Mouse (Mus musculus) lung, postnatal 25 days (tissue): ENCODE results near the gene Vps33b.

ENCODE experiments used
- DNase-seq: peaks from one replicate; pipeline ENCODE4 v3.0.0; 2022; ENCODE audit warnings: low spot score

Vps33b gene

DNA sequence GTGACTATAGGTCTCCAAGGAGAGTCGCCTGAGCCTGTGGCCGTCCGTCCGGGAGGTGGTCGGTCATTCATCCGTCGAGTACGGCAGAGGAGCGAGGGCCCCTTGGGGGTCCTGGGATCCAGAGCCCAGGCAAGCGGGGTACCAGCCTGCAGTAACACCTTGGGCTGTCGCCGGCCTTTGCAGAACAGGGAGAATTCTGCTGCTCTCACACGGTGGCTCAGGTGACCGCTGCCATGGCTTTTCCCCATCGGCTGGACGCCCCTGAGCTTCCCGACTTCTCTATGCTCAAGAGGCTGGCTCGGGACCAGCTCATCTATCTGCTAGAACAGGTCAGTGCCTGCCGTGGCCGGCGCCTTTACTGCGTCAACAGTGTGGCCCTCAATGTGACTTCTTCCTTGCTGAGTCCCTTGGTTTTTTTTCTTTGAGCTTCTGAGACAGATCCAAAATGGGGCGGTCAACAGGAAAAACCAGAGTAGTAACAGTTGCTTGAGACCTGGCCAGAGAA, 354 bp downstream of the Vps33b start:
- no peak for DNase-seq

- no peak for DNase-seq
Measured at GRCm38 (mm10) chr7:80273456-80273855, 4.0 kb downstream of the Vps33b start.

DNA sequence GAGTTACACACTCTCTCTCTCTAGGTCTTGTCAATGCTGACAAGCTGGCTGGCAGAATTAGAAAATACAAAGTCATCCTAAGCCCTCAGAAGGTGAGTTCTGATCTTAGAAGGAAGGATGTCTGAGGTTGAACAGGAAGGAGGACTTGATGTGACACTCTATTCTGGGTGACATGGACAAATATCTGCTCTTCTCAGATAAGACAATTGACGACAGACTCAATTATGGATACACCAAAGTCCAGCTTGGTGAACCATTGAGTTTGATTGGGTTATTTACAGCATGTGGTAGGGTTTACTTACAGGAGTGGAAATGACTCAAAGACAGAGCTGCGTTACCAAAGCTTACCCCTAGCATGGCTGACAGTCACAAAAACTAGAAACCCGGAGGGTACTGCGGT, 6.9 kb downstream of the Vps33b start:
- no peak for DNase-seq

DNA sequence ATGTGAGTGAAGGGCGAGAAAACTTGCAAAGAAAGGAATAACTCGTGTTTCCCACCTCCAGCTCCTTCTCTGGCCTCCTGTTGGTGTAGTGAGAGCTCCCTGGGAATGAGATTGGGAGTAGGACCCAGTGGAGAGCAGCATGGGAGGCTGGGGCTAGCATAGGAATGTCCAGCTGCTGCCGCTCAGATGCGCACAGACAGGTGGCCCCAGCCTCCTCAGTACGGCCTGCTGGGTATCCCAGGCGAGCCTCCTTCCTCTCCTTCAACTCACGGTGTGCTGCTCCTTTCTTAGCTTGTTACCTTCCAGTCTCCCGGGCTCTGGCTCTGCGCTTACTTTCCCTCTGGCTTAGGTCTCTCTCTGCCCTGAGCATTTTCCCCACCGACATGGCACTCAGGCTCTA, 10.6 kb downstream of the Vps33b start:
- DNase-seq: no peak

- DNase-seq: no peak
Measured at GRCm38 (mm10) chr7:80280998-80281397, 11.5 kb downstream of the Vps33b start.

DNA sequence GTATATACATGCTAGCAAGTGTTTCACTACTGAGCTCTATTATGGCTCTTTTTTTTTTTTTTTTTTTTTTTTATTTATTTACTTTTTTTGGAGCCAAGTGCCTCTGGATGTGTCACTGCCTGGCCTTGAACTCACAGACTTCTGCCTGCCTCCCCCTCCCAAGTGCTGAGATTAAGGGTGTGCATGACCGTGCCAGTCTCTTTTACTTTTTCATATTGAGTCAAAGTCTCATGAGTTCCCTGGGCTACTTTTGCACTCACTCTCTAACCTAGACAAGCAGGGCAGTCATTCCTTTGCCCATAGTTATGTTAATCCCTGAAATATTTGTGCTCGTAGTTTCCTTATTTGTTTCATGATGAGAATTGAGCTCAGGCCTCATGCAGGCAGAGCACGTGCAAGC, 12.2 kb downstream of the Vps33b start:
- no peak for DNase-seq

- DNase-seq: no peak
Measured at GRCm38 (mm10) chr7:80283226-80283918, 13.9 kb downstream of the Vps33b start.

DNA sequence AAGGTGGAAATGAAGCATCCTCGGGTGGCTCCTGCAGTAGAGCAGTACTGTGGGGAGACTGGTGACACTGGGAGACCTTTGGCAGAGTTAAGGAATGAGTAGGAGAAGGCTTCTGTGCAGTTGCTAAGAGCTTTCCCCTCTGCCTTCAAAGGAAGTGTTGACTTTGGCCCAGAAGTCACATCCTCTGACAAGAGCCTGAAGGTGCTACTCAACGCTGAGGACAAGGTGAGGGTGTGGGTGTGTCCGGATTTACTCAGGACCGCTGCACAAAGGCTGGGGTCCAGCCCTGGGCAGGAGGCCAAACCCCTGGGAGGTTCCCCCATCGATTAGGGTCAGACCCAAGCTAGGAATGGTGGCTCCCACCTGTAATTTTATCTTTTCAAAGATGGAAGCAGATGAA, 14.9 kb downstream of the Vps33b start:
- peak; percentile 66 for DNase-seq

- DNase-seq: no peak
Measured at GRCm38 (mm10) chr7:80285725-80286124, 16.3 kb downstream of the Vps33b start.

DNA sequence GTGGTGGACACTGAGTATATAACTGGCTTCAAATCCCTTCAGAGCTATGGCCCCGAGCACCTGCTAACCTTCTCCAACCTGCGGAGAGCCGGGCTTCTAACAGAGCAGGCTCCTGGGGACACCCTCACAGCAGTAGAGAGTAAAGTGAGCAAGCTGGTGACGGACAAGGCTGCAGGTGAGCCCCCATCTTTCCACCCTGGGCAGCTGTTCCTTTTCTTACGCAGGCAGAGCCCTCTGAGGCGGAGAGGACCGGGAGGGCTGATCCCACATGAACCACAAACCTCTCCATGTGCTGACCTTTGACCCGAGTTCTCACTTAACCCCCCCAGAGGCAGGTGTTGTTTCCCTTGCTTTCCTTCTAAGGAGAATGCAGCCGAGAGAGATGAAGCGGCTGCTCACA, 18.3 kb downstream of the Vps33b start:
- no peak for DNase-seq

GRCm38 (mm10) chr7:80294062-80294763, 24.8 kb downstream of the Vps33b start, which contains the start of gene Prc1:
Gene Prc1 (plus strand): TSS chr7:80294450.
- peak; percentile 98 for DNase-seq

- no peak for DNase-seq
Measured at GRCm38 (mm10) chr7:80294764-80295648, 25.6 kb downstream of the Vps33b start.

GRCm38 (mm10) chr7:80296462-80296861, 27.0 kb downstream of the Vps33b start:
- DNase-seq: no peak

DNA sequence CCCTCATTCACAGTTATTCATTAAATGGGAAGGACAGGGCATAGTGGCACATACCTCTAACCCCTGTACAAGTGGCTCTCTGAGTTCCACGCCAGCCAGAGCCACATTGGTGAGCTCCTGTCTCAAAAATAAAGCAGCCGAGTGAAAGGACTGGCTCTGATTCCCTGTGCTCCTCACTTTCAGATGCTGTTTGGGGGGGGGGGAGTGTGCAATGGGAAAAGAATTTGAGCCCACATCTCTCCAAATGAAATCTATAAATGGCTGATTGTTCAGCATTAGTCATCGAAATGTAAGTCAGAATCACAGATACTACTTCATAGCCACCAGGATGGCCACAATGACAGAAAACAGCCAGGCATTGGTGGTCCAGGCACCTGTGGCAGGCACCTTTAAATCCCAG, 27.6 kb downstream of the Vps33b start:
- DNase-seq: no peak

DNA sequence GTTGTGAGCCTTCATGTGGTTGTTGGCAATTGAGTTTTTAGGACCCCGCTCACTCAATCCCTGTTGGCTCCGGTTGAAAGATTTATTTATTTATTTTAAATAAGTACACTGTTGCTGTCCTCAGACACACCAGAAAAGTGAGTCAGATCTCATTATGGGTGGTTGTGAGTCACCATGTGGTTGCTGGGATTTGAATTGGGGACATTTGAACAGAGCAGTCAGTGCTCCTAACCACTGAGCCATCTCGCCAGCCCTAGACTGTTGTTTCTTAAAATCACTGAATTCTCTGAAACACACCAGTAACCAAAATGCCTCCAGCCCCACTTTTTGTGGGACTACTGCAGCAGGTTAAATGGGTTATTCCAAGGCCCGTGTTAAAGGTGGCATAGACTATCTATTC, 29.3 kb downstream of the Vps33b start:
- no peak for DNase-seq

DNA sequence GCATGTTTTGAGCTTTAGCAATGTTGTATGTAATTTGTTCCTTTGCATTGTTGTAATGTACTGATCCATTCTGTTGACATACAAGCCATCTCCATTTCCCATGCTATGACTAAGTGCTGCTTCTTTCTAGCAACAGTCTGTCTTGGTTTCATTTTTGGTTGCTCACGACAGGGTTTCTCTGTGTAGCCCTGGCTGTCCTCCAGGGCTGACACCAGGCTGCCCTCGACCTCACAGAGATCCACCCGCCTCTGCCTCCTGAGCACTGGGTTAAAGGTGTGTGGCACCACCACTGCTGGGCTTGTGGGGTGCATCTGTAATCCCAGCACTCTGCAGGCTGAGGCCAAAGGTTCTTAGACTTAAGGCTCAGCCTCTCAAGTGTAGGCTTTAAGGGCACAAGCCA, 30.1 kb downstream of the Vps33b start:
- DNase-seq: no peak

- no peak for DNase-seq
Measured at GRCm38 (mm10) chr7:80301522-80301921, 32.1 kb downstream of the Vps33b start.

GRCm38 (mm10) chr7:80307766-80308165, 38.3 kb downstream of the Vps33b start:
- DNase-seq: no peak

GRCm38 (mm10) chr7:80310771-80311170, 41.3 kb downstream of the Vps33b start:
- no peak for DNase-seq

DNA sequence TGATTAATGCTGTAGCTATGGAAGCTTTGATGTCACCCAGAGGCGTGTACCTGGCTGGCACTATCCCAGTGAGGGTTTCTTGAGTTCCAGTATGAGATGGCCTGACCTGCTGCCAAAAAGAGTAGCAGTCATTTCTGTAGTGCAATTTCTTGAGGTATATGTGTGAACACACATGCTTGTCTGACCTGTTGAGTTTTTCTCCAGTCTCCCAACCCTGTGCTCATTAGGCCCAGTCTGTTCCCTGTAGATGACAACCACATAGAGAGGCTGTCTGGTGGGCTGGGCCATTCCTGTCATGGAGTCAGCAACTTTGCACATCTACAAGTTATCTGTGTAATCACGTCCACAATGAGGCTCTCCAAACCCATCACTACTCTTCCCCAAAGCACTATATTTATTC, 46.3 kb downstream of the Vps33b start:
- no peak for DNase-seq

- DNase-seq: no peak
Measured at GRCm38 (mm10) chr7:80317439-80318115, 48.1 kb downstream of the Vps33b start.

DNA sequence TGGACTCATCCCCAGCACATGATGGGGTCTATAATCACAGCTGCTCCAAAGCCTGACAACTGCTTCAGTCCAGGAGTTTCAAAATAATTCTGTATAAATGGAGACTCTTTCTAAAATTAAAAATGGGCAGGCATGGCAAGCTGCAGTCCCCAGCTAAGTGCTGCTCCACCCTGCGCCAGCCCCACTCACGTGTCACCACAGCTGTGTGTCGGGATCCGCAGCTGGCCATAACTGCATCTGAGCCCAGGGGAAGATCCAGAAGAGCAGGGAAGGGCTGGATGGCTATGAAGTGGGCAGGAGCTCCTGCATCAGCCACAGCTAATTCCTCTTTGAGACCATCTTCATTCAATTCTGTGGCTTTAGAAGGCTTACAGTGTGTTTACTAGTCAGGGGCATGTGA, 49.2 kb downstream of the Vps33b start:
- DNase-seq: no peak
